Mouse (Mus musculus) spleen, adult 2 months (tissue): ENCODE measurements around the gene Vmn1r220. TPM values are rescaled to one million over a fixed set of nuclear protein-coding genes. Genes with fewer than 3 reads are reported as not detected.

ENCODE experiments used
- DNase-seq, 2 experiments: peaks; one replicate each; pipeline versions ENCODE4 v3.0.0 to v3.0.0-alpha.2; 2012 to 2021; ENCODE audit warnings: low spot score in 2 of 2, low read depth in 1 of 2
- H3K27ac ChIP-seq: fragments of 200-500 bp; 2 replicates; pipeline ENCODE4 v1.5.1; 2012; ENCODE audit warnings: low read length, inconsistent platforms; ENCODE audit not compliant: insufficient read depth
- H3K27me3 ChIP-seq: fragments of 200-500 bp; 2 replicates; pipeline ENCODE4 v1.6.1; 2012; ENCODE audit warnings: mild to moderate bottlenecking, moderate library complexity, low read length, inconsistent platforms; ENCODE audit not compliant: control insufficient read depth, insufficient read depth
- H3K36me3 ChIP-seq: fragments of 200-500 bp; 2 replicates; pipeline ENCODE4 v1.6.1; 2012; ENCODE audit warnings: mild to moderate bottlenecking, low read length, inconsistent platforms; ENCODE audit not compliant: control insufficient read depth, insufficient read depth
- H3K4me1 ChIP-seq: fragments of 200-500 bp; 2 replicates; pipeline ENCODE4 v1.6.1; 2011; ENCODE audit warnings: inconsistent platforms; ENCODE audit not compliant: control insufficient read depth, insufficient read depth, insufficient read length
- H3K4me3 ChIP-seq: fragments of 200-500 bp; 2 replicates; pipeline ENCODE4 v1.5.1; 2011; ENCODE audit warnings: mild to moderate bottlenecking, inconsistent platforms; ENCODE audit not compliant: insufficient read depth, insufficient read length; ENCODE audit errors: extremely low read depth
- CTCF ChIP-seq: fragments of 200-500 bp; IDR thresholded peaks from 2 replicates; pipeline ENCODE4 v1.5.1; 2011; ENCODE audit warnings: mild to moderate bottlenecking, inconsistent platforms; ENCODE audit not compliant: insufficient read depth, insufficient read length, insufficient replicate concordance; ENCODE audit errors: extremely low read depth
- POLR2A ChIP-seq: fragments of 200-500 bp; IDR thresholded peaks from 2 replicates; pipeline ENCODE4 v1.6.1; 2011; ENCODE audit warnings: low read depth, low read length, inconsistent platforms
- WGBS: fragments of 180-500 bp; shearing (Covaris S2); methylation state at CpG from one replicate; pipeline ENCODE4 v1.1.7; 2018; 5-methylcytosine and 5-hydroxymethylcytosine counted together
- polyA plus RNA-seq: library from polyadenylated mRNA; depleted of rRNA; stranded (reverse); fragments of >200 nt; gene quantifications from 2 replicates; pipeline ENCODE4 v1.2.3, GENCODE M21; 2012; rRNA removed

The Vmn1r220 gene
- polyA plus RNA-seq, 1 experiment = not detected

DNA sequence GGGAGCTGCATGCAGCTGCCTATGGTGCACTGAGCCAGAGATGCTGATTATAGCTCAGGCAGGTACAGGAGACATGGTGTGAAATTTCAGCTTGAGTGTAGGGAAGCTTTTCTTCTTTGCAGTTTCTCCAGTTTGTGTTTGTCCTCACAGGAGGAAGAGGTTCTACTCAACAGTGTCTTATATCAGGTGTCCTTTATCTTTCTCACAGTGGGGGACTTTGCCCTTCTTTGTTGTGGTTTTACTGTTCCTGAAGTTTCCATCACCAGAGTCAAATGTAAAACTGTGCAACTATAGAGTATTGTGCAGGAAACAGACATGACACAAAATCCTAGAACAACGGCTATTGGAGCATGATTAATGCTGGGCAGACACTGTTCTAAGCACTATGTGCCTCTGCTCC, 54.3 kb downstream of the Vmn1r220 start:
- H3K4me3 ChIP-seq = no peak overlapping the region
- H3K27ac ChIP-seq = no peak overlapping the region
- DNase-seq = no peak
- WGBS = 47% methylated on average over 1 of the region's 1 CpGs
- no peaks in the 10 kb centered on the region for H3K4me1 ChIP-seq
- no peaks in the 10 kb centered on the region for H3K27me3 ChIP-seq
- TF ChIP-seq CTCF = no peak
- no peak for TF ChIP-seq POLR2A
- H3K36me3 ChIP-seq = no peaks in the 10 kb centered on the region

DNA sequence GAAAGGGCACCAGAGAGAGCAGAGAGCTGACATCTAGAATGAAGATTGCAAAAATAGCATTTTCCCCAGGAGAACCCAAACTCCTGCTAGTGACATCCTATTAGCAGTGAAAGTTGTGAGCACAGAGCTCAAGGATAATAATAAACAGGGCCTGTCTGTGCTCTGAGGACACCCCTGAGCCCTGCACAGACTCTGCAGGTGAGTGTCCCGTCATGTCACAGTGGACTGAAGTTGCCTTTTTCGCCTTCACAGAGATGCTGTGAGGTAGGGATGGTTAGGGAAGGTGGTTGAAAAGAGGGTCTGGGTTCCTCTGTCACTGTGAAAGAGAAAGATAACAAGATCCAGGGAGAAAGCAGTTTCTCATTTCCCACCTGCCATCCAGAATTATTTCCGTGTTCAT, 54.7 kb downstream of the Vmn1r220 start, which contains the start of gene Vmn1r218:
Vmn1r218 (plus strand) TSS at position 57 of the 400 bp plus-strand sequence.
- TF ChIP-seq POLR2A (no peak), CTCF (no peak)
- Histone ChIP-seq H3K36me3 (no peaks in the 10 kb centered on the region), H3K27ac (no peak within 1 kb of the TSS), H3K27me3 (no peaks in the 10 kb centered on the region), H3K4me1 (no peaks in the 10 kb centered on the region), H3K4me3 (no peak within 1 kb of the TSS)
- no peak for DNase-seq
- 70% methylated on average over 3 of the region's 3 CpGs for WGBS

Other genes starting within 250 kb of the Vmn1r220 start
- not detected in 2 replicates for gene Vmn1r213, start 180.3 kb downstream of the Vmn1r220 start, polyA plus RNA-seq
- gene Vmn1r214, start 157.6 kb downstream of the Vmn1r220 start, polyA plus RNA-seq = not detected in 2 replicates
- gene Vmn1r215, start 120.0 kb downstream of the Vmn1r220 start, polyA plus RNA-seq = not detected in 2 replicates
- gene Vmn1r217, start 69.7 kb downstream of the Vmn1r220 start, polyA plus RNA-seq = not detected in 2 replicates
- not detected in 2 replicates for gene Vmn1r218, start 54.8 kb downstream of the Vmn1r220 start, polyA plus RNA-seq
- gene Vmn1r219, start 28.7 kb downstream of the Vmn1r220 start, polyA plus RNA-seq = not detected in 2 replicates
- not detected in 2 replicates for gene Vmn1r221, start 26.2 kb upstream of the Vmn1r220 start, polyA plus RNA-seq
- gene Vmn1r222, start 48.0 kb upstream of the Vmn1r220 start, polyA plus RNA-seq = not detected in 2 replicates
- not detected in 2 replicates for gene Vmn1r223, start 59.2 kb upstream of the Vmn1r220 start, polyA plus RNA-seq
- gene Zfp322a, start 181.2 kb upstream of the Vmn1r220 start, polyA plus RNA-seq = 0.70 and 0.90 TPM in 2 replicates
- 1.8 TPM in 2 replicates for gene Abt1, start 235.9 kb upstream of the Vmn1r220 start, polyA plus RNA-seq